18 mouse cellular contexts compared by ENCODE assay signal in genomic region chr9:29866101-29866500, GRCm38 (mm10).
"Had no signal": no experiment of that assay in that cellular context is flagged by ENCODE, and none has a peak within 500 bp of the region (broad histone marks: within the 10 kb centered on the region; RNA-seq: fewer than 3 reads in every experiment).

No protein-coding gene starts in this region.

- ATAC-seq: liver, postnatal 0 days; lung, postnatal 0 days had no signal

- H3K36me3 ChIP-seq: limb, embryonic 12.5 days; limb, embryonic 15.5 days; midbrain, embryonic 10.5 days; neural tube, embryonic 13.5 days had no signal

- H3K4me3 ChIP-seq: limb, embryonic 12.5 days; limb, embryonic 15.5 days; midbrain, embryonic 10.5 days; neural tube, embryonic 13.5 days had no signal

- H3K9ac ChIP-seq: limb, embryonic 12.5 days; limb, embryonic 15.5 days; liver, embryonic 14.5 days; liver, postnatal 0 days; lung, embryonic 14.5 days; neural tube, embryonic 13.5 days had no signal

- H3K4me1 ChIP-seq: limb, embryonic 15.5 days had no signal

- H3K9me3 ChIP-seq: limb, embryonic 12.5 days; limb, embryonic 15.5 days; midbrain, embryonic 10.5 days; neural tube, embryonic 13.5 days had no signal

- H3K27me3 ChIP-seq: limb, embryonic 12.5 days; limb, embryonic 15.5 days; neural tube, embryonic 13.5 days had no signal

- H3K27ac ChIP-seq: limb, embryonic 12.5 days; limb, embryonic 15.5 days; liver, embryonic 14.5 days; macrophage; stomach, postnatal 0 days had no signal

- H3K4me2 ChIP-seq: limb, embryonic 12.5 days; limb, embryonic 15.5 days; liver, embryonic 11.5 days; lung, embryonic 14.5 days; neural tube, embryonic 13.5 days had no signal

- DNase-seq: kidney, adult 9 months; kidney, postnatal 14 days; kidney, postnatal 4 days; left cerebral cortex, postnatal 4 days; liver, postnatal 0 days; midbrain, embryonic 14.5 days; thymus, adult 2 months; thymus, postnatal 25 days had no signal
